Mouse (Mus musculus): ENCODE measurements around the gene Vmn1r174.
"Not testable (repeated sequence)": the region's sequence is repeated elsewhere in the genome, so short reads cannot be mapped to it uniquely, and the experiment has no call there.

The Vmn1r174 gene

GRCm38 (mm10) chr7:23751970-23752369 lies at the start of gene Vmn1r174:
Gene Vmn1r174 (plus strand): TSS chr7:23752270.
- not testable (repeated sequence) for DNase-seq

- no peak for DNase-seq
These were observed 32.5 kb downstream of the Vmn1r174 start for GRCm38 (mm10) chr7:23784526-23784925.

GRCm38 (mm10) chr7:23810543-23810942 lies 58.5 kb downstream of the Vmn1r174 start, which contains the start of gene Vmn1r175:
Gene Vmn1r175 (minus strand): TSS chr7:23810643.
- DNase-seq, result not testable (repeated sequence)

All from kidney, postnatal 25 days (tissue).